Mouse (Mus musculus) MEL (cell line): Measurements from ENCODE around the gene Pld5.

Experiments used
- CTCF ChIP-seq, 3 experiments: IDR thresholded peaks in 2 of 3; conservative IDR thresholded peaks in 1 of 3; 2 replicates each; pipeline ENCODE4 v1.5.1; 2011 to 2012; ENCODE audit warnings: low read length in 3 of 3, low read depth in 2 of 3, mild to moderate bottlenecking in 2 of 3, improper control_type of control experiment in 1 of 3, inconsistent platforms in 1 of 3, mixed read lengths in 1 of 3, moderate library complexity in 1 of 3; ENCODE audit not compliant: control insufficient read depth in 1 of 3, insufficient read depth in 1 of 3, poor library complexity in 1 of 3, severe bottlenecking in 1 of 3
- ELF1 ChIP-seq: IDR thresholded peaks from 2 replicates; pipeline ENCODE4 v1.6.1; 2014; ENCODE audit warnings: low read depth, mild to moderate bottlenecking, inconsistent platforms, low read length, improper control_type of control experiment, moderate library complexity
- EP300 ChIP-seq, 2 experiments: IDR thresholded peaks; 2 replicates each; pipeline ENCODE4 v1.6.1; 2011; ENCODE audit warnings: improper control_type of control experiment in 2 of 2, low read length in 2 of 2, low read depth in 1 of 2, mild to moderate bottlenecking in 1 of 2
- KAT2A ChIP-seq: conservative IDR thresholded peaks from 2 replicates; pipeline ENCODE4 v1.6.1; 2012; ENCODE audit warnings: low read depth, low read length, improper control_type of control experiment, inconsistent platforms
- MAZ ChIP-seq: IDR thresholded peaks from 2 replicates; pipeline ENCODE4 v1.6.1; 2012; ENCODE audit warnings: low read depth, mild to moderate bottlenecking, inconsistent platforms, low read length, improper control_type of control experiment
- POLR2A ChIP-seq, 2 experiments: IDR thresholded peaks; 2 replicates each; pipeline ENCODE4 v1.6.1; 2011 to 2012; ENCODE audit warnings: low read length in 2 of 2, mild to moderate bottlenecking in 2 of 2, control low read depth in 1 of 2, improper control_type of control experiment in 1 of 2, low read depth in 1 of 2, moderate library complexity in 1 of 2; ENCODE audit not compliant: control insufficient read depth in 1 of 2, insufficient read depth in 1 of 2, poor library complexity in 1 of 2
- SMC3 ChIP-seq: IDR thresholded peaks from 2 replicates; pipeline ENCODE4 v1.6.1; 2011; ENCODE audit warnings: low read depth, low read length, improper control_type of control experiment
- TAL1 ChIP-seq: IDR thresholded peaks from 2 replicates; pipeline ENCODE4 v1.6.1; 2012; ENCODE audit warnings: mild to moderate bottlenecking, inconsistent platforms, low read length, moderate library complexity, mixed read lengths
- UBTF ChIP-seq: IDR thresholded peaks from 2 replicates; pipeline ENCODE4 v1.6.1; 2012; ENCODE audit warnings: low read depth, mild to moderate bottlenecking, inconsistent platforms, low read length, improper control_type of control experiment, moderate library complexity, borderline replicate concordance; ENCODE audit not compliant: insufficient read depth
- ZC3H11A ChIP-seq: IDR thresholded peaks from 2 replicates; pipeline ENCODE4 v1.6.1; 2012; ENCODE audit warnings: low read depth, mild to moderate bottlenecking, inconsistent platforms, low read length, improper control_type of control experiment

DNA sequence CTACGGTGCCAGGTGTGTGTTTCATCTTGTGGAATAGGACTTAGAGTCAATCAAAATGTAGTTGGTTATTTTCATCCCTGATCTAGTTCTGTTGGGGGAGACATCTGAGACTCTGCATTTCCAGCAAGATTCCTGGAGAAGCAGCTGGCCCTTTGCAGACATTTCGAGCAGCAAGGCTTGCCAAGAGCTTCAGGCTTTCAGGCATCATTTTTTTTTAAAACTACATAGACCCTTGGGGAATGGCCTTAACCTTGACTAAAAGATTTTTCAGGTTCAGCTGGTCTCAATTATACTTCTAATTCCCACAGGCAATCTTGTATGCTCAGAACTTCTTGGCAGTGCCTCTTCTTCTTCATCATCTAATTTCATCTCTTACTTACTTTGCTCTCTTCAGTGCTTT, 35.9 kb downstream of the Pld5 start:
- TF ChIP-seq POLR2A (IDR thresholded peaks at IDR 0.05; ENCODE audit: control insufficient read depth in 1 of 2, insufficient read depth in 1 of 2, low read depth in 1 of 2, low read length in 2 of 2, poor library complexity in 1 of 2) (no peak), EP300 (IDR thresholded peaks at IDR 0.05; ENCODE audit: low read depth in 1 of 2, low read length in 2 of 2) (no peak), MAZ (no peak), CTCF (IDR thresholded peaks at IDR 0.05 in 2 of 3, conservative IDR thresholded peaks at IDR 0.05 in 1 of 3; ENCODE audit: control insufficient read depth in 1 of 3, insufficient read depth in 1 of 3, low read depth in 2 of 3, low read length in 3 of 3, poor library complexity in 1 of 3, severe bottlenecking in 1 of 3) (no peak), TAL1 (no peak), KAT2A (no peak), ELF1 (no peak), UBTF (no peak), ZC3H11A (no peak), SMC3 (no peak)
